Mouse (Mus musculus): ENCODE measurements around the gene Eapp.

GRCm38 (mm10) chr12:54675396-54675795 is 20.3 kb downstream of the Eapp start:
- TF ChIP-seq CTCF (IDR thresholded peaks at IDR 0.05; ENCODE audit: extremely low read depth, insufficient read depth, insufficient read length, insufficient replicate concordance) (no peak), POLR2A (IDR thresholded peaks at IDR 0.05; ENCODE audit: low read depth, low read length) (no peak)

All from spleen, adult 2 months (tissue).